Mouse (Mus musculus): ENCODE measurements around the gene Vamp8. TPM values are rescaled to one million over a fixed set of nuclear protein-coding genes. Genes with fewer than 3 reads are reported as not detected.

Vamp8 gene
- 10 to 100 TPM; 16.5 to 23.2 (median 18.5) TPM for total RNA-seq (2022)

DNA sequence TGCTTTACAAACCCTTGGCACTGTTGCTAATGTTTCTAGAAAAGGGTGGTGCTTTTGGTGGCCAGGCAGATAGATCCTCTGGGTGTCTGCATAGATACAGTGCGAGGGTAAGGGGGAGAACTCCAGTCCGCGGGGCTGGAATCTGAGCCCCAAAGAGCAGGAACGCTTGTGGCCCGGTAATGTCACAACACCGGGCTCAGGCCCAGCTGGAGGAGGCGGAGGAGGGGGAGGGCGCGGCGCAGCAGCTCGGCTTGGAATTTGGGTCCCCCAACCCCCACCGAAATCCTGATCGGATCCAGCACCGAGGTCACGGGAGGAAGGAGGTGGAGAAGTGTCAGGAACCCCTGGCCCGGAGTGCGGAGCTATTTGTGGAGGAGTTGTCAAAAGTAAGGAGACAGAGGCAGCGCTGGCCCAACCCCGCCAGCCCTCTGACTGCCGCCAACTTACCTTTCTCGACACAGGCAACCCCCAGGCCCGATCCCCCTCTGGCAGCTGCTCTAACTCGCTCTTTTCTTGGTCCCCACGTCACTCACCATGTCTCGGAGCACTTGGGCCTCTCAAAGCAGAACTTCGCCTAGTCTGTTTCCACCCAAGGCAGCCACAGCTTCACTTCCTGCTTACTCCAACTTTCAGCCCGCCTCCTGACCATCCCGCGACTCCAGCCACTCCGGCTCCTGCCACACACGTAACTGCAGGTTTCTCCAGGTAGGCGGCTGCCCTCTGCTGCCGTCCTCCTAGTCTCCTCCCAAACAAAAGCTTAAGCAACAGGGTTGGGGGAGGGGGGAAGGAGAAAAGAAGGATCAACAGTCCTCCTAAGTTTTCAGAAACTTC lies at the start of gene Vamp8:
Gene Vamp8 (minus strand): TSS at position 763 of the 831 bp plus-strand sequence.
- peak; percentile 20 to 23 for DNase-seq (ENCODE audit: low spot score in 2 of 2)

DNA sequence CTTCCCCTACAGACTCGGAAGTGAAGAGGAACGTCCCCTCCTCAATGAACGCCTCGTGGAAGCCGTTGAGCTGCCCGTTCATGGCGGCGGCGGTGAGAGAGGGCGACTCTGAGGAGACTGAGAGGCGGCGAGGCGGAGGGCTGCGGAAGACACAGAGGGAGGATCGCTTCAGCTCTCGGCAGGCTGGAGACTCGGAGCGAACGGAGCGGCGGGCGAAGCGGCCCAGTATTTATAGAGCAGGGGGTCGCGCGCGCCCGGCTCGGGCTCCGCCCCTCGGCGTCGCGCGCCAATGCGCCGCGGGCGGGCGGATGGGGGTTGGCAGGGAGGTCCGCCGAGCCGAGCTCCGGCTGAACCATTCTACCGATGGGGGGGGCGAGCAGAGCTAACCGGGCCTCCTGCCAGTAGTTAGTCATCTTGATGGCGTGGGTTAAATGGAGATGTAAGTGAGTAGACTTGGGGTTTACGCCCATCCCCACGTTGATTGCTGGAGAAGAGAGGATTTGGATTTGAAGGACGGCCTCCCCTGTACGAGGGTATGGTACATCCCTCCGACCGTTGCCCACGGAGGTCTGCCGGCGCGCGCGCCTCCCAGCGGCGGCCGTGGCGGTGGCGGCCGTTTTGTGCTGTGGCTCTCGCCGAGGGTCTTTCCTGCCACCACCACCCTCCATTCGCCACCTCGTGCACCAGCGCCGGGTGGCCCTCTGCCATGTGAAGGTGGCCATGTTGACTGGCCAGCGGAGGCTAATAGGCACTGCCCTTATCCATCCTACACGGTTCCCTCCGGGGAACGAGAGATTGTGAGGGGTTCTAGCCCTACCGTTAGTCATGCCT lies 49.1 kb upstream of the Vamp8 start, which contains the start of gene Mat2a:
Gene Mat2a (minus strand): TSS at position 204 of the 831 bp plus-strand sequence.
- DNase-seq (ENCODE audit: low spot score in 2 of 2): peak; percentile 93 to 95

DNA sequence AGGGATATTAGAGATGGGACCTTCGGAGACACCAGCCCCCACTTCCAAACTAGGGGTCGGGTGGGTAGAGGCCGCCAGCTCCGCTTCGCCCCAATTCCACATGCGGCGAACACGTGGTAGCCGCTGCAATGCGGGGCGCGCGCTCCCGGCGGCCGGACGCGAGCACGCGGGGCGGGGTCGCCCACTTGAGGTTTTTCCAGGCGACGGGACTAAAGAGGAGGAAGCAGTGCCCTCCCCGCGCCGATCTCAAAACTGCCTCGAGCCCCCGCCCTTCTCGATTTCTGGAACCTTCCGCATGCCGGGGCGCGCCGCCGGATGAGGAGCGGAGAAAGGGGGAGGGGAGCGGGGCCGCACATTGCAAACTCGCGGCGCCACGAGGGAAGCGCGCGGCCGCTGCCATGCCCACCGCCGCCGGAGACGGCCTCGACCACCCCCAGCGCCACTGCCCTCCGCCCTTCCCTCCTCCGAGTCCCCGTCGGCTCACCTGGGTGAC lies 48.4 kb upstream of the Vamp8 start:
- DNase-seq (ENCODE audit: low spot score in 2 of 2): peak; percentile 82 to 93

DNA sequence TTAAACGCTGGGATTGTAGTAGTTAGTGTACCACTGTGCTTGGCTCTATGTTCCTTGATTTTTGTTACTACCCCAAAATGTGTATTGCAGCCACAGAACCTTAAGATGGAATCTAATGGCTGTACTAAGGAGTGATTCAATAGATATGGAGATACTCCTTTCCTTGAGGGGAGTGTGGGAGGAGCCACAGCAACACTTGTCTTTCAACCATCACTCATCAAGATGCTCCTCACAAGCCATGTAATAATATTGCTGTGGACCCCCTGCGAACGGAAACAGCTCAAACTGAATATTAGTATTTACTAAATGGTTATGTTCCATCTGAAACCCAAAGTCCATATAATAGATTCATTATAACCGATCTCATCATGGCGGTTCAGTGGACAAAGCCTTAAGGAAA lies 47.7 kb upstream of the Vamp8 start:
- no peak for DNase-seq (ENCODE audit: low spot score in 2 of 2)

DNA sequence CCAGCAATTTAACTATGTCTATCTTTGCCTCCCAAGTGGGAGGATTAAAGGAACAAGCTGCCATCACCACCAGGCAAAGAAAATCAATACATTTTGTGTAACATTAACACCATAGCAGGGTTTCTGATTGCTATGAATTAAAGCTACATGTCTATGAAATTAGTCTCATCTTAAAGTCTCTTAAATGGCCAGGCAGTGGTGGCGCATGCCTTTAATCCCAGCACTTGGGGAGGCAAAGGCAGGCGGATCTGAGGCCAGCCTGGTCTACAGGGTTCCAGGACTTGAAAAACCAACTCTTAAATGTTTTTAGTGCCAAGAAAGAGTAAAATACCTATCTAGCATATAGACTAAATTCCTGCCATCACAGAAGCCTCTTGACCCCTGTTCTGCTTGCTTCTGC lies 41.6 kb upstream of the Vamp8 start:
- no peak for DNase-seq (ENCODE audit: low spot score in 2 of 2)

DNA sequence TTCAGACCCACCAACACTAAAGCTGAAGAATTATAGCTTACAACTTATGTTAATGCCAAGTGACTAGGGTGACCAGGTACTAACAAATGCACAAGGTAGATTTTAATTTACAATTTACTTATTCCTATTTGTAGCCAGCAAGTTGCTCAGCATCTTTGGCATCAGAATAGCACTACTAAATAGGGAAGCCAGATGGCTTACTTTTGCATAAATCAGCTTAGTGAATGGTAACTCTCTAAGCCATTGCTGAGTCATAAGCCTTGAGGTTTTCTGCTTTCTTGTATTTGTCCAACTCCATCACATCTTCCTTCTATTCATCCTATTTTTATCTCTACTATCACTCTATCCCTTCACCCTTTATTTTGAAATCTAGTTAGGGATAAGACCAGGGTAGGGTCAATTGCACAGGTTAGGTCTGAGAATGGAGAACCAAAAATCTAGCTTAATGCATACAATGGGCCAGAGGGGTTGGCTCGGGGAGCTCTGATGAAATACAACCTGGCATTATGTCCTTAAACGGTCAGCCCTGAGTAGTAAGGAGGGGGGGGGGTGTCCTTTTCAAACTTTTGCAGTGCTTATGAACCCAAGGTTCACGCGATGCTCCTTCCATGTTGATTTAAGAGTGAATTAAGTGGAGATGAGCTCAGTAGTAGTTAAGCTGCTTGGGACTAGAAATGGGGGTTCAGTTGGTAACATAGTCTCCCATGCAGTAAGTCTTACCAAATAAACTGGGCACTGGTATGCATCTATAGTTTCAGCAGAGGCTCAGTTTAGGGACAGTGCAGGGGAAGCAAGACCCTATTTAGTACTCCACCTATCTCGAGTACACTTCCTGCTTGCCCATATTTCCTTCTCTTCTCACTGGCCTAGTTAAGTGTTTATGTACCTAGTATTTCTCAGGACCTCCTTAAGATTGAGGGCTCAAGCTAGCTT lies 40.8 kb upstream of the Vamp8 start:
- no peak for DNase-seq (ENCODE audit: low spot score in 2 of 2)

DNA sequence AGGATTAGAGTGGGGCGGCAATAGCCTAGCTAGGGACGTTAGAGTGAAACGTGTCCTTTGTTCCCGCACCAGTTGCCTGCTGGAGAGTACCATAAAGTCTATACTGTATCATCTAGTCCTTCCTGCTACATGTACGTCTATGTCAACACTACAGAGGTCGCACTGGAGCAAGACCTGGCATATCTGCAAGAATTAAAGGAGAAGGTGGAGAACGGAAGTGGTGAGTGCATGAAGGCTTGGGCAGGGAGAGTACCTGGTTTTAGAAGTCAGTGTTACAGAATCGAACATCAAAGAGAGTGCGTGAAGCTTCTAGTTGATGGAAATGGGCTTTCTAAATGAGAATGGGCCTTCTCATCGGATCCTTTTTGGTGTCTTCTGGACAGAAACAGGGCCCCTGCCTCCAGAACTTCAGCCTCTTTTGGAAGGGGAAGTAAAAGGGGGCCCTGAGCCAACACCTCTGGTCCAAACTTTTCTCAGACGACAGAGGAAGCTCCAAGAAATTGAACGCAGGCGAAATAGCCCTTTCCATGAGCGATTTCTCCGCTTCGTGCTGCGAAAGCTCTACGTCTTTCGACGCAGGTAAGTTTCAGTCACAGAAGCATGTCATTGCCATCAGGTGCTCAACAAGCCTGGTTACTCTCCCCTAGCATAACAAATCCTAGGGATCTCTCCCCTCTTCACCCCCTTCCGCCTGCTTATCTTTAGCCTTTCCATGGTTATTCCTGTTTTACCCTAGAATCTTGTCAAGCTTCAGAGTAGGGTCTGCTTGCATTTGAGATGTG lies 38.7 kb upstream of the Vamp8 start:
- DNase-seq (ENCODE audit: low spot score in 2 of 2): no peak

DNA sequence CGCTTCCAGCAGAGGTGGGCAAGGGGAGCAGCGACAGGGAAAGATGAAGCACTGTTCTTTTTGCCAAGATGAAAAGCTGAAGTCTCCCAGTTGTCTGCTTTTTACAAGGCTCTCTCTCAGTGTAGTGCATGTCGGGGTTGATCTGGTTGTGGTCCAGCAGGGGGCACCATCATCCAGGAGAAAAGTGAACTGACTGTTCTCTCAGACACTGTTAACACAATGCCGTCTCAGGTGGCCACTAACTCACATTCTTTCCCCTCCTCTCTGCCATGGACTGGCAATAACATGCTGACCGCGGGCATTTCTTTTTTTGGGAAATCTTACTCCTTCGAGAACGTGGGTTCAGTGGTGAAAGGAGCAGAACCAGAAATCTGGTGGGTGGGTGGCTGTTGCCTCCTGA lies 37.5 kb upstream of the Vamp8 start:
- DNase-seq (ENCODE audit: low spot score in 2 of 2): peak in 1 of 2 experiments; percentile 56

DNA sequence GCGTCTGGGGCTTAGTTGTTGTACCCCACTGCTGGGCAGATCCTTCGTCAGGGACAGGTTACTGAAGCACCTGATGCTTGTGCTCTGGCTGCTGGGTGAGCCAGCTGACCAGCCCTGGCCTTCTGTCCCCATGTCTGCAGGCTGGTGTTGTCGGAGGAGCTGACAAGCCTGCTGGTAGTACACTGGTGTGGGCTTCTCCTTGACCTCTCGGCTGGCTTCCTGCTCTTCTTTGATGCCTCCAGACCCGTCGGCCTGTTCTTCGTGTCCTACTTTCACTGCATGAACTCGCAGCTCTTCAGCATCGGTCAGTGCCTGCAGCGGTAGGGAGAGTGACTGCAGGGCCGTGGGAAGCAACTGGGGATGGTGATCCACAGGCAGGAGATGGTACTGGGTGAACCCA lies 35.1 kb upstream of the Vamp8 start:
- DNase-seq (ENCODE audit: low spot score in 2 of 2): no peak

DNA sequence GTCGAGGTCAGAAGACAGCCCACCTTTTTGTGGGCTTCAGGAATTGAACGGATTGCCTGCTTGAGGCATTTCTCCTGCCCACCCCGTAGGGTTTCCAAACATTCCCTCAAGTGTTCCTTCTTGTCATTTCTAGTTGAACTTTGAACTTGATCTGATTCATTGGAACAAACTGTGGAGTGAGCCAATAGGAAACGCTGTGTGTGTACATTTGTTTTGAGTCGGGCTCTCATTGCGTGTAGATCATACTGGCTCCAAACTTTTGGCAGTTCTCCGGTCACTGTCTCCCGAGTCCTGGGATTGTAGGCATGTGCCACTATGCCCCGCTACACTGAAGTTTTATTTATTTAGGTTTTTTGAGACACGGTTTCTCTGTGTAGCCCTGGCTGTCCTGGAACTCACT lies 30.4 kb upstream of the Vamp8 start:
- DNase-seq (ENCODE audit: low spot score in 2 of 2): no peak

DNA sequence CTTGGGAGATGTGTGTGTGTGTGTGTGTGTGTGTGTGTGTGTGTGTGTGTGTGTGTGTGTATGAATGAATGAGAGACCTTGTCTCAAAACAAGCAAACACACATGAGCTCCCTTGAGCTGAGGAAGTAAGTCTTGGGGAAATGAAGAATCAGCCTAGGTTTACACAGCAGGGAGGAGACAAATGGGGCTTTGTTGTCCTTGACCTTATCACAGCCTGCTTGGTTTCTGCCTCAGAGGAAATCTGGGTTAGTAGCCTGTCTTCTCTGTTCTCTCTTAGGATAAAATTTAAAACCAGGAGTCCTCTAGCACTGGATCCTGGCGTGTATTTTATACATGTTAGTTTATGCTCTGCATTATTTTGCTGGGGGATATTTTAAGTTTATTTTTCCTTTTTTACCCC lies 29.3 kb upstream of the Vamp8 start:
- no peak for DNase-seq (ENCODE audit: low spot score in 2 of 2)

DNA sequence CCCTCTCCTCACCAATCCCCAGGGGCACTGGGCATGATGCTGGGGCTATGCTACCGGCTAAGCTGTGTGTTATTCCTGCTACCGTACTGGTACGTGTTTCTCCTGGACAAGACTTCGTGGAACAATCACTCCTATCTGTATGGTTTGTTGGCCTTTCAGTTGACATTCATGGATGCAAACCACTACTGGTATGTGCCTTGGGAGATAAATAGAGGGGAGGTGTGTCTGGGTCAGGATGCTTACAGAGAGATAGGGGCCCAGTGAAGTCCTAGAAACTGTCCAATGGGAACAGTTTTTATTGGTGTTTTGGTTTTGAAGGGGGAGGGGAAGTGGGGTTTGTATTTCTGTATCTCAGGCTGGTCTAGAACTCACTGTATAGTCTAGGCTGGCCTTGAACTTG lies 27.8 kb upstream of the Vamp8 start:
- no peak for DNase-seq (ENCODE audit: low spot score in 2 of 2)

DNA sequence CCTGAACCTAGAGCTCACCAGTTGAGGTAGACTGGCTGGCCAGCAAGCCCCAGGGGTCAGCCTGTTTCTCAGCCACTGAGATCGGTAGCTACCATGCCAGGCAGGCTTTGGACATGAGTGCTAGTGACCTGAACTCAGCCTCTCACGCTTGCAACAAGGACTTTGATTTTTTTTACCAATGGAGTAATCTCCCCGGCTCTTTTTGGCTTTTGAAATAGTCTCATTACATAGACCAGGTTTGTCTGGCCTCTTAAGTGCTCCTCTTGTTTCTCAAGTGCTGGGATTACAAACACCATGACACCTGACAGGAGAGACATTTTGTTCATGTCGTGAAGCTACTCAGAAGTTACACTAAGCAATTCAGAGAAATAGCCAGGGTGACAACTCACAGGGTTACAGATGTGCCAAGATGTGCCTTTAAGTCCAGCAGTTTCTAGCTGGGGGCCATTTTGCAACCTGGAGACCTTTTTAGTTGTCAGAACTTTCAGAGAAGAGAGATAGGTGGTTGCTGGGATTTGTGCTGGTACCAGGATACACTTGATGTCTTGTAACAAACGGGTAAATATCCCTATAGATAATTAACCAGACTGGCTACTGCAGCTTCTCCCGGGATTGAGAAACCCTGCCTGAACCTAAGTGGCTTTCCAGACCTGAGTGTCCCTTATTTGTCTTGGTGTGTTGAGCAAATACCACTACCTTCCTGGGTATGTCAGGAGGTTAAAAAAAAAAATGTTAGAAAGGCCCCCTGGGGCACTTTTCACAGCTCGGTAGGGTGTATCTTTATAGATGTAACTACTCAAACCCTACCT lies 25.7 kb upstream of the Vamp8 start:
- DNase-seq (ENCODE audit: low spot score in 2 of 2): no peak

DNA sequence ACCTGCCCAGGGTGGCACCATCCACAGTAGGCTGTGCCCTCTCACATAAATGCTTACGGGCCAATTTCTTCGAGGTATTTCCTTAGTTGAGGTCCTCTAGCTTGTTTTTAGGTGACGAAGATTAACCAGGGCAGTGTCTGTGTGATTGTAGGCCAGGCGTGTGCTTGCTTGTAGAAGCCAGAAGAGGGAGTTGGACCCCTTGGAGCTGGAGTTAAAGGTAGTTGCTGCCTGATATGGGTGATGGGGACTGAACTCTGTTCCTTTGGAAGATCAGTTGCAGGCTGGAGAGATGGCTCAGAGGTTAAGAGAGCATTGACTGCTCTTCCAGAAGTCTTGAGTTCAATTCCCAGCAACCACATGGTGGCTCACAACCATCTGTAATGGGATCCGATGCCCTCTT lies 24.7 kb upstream of the Vamp8 start:
- no peak for DNase-seq (ENCODE audit: low spot score in 2 of 2)

DNA sequence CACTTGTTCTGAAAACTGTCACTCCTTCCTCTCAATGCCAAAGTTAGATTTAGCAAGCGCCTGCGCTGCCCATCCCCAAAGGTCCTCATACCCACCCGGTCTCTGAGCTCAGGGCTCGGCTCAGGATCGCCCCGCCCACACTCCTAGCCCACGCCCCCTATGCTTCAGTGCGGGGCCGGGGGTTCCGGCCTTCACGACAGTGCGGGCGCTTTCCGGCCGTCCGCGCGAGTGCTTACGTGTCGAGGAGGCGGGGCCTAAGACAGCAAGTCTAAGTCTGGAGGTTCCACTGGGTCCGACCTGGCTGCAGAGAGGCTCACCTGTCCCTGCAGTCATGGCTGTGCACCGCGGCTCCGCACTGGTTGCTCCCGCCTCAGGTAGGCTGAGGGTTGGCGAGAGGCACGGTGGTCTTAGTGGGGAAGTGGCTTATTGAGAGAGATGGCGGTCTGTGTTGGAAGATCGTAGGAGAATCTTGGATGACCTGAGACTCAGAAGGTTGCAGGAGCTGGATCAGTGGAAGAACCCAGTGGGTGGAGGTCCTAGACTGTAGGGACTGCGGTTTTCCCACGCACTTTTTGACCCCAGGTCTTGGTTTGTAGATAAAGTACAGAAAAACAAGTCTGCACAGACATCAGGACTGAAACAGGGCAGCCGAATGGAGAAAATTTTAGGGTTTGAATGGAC lies 23.7 kb upstream of the Vamp8 start, which contains the start of gene Ggcx:
Gene Ggcx (plus strand): TSS at position 233 of the 681 bp plus-strand sequence.
- peak; percentile 85 to 90 for DNase-seq (ENCODE audit: low spot score in 2 of 2)

DNA sequence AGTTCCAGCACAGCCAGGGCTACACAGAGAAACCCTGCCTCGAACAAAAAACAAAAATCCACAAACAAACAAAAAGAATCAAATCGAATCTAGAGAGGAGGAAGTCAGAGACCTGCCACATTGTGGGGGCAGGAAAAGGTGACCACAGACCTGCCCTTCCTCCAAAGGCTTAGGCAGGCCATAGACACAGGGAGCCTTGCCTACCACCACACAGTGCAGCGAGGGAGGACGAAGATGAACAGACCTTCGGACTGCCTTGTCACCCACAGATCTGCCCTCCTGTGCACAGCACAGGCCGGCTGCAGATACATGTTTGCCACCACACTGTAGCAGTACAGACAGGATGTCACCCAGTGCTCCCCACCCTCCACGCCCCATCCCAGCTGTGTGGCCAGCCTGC lies 20.0 kb upstream of the Vamp8 start:
- no peak for DNase-seq (ENCODE audit: low spot score in 2 of 2)

DNA sequence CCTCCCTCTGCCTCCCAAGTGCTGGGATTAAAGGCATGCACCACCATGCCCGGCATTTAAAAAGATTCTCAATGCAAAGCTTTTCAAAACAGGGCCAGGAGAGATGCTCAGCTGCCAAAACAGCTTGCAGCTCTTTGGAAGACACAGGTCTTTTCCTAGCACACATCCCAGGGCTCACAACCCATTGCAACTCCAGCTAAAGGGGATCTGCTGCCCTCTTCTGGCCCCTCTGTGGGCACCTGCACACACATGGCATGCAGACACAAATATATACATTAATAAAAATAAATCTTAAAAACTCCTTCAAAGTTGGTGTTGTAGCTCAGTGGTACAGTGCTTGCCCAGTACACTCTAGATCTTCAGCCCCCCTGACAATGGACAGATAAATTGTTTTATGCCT lies 19.5 kb upstream of the Vamp8 start:
- DNase-seq (ENCODE audit: low spot score in 2 of 2): no peak

DNA sequence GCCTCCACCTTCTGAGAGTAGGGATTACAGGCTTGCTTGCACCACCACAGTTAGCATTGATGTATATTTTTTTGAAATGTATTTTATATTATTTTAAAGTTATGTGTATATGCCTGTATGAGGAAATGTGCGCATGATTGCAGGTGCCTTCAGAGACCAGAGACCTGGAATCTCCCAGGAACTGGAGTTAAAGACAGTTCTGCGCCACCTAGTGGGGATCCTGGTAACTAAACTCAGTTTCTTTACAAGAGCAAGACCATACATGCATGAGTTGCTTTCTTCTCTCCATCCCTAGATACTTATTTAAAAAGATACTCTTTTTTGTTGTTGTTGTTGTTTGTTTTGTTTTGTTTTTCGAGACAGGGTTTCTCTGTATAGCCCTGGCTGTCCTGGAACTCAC lies 19.1 kb upstream of the Vamp8 start:
- DNase-seq (ENCODE audit: low spot score in 2 of 2): no peak

DNA sequence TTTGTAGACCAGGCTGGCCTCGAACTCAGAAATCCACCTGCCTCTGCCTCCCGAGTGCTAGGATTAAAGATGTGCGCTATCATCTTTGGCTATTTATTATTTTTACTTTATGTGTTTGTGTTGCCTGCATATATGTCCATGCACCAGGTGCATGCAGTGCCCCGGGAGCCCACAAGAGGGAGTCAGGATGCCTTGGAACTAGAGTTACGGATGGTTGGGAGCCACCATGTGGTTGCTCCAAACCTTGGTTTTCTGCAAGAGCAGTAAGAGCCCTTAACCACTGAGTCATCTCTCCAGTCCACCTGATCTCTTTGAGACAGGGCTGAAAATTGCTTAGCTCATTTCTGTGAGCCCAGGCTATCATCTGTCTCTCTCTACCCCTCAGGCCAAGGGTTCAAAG lies 16.6 kb upstream of the Vamp8 start:
- peak; percentile 62 to 72 for DNase-seq (ENCODE audit: low spot score in 2 of 2)
